8 mouse cellular contexts compared by ENCODE assay signal in the genomic region with DNA sequence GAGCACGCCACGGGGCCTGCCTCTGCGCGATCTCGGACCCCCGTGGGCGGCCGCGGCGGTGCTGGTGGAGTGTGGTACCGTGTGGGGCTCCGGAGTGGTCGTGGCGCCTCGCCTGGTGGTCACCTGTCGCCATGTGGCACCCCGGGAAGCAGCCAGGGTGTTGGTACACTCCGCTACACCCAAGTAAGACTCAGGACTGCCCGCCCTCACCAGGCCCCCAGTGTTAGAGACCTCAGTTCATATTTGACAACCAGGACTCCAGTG. TPM values are rescaled to one million over a fixed set of nuclear protein-coding genes. Genes with fewer than 3 reads are reported as not detected.
DNase-seq lines count a peak whose midpoint lies in the region; ATAC-seq and TF ChIP-seq lines count a peak whose summit lies in the region.

No protein-coding gene starts in this region.

- H3K27ac ChIP-seq in kidney, embryonic 16.5 days (ENCODE audit: low read length) = no peak overlapping the region; the same call in 1 of the 2 replicates
- H3K27ac ChIP-seq in embryonic facial prominence, embryonic 10.5 days (replicated peaks) = peak overlapping the region; percentile 75
- H3K27ac ChIP-seq in hindbrain, postnatal 0 days = no peak overlapping the region
- H3K27ac ChIP-seq in midbrain, embryonic 15.5 days = no peak overlapping the region

- peaks cover 27% of the 10 kb centered on the region for H3K36me3 ChIP-seq in kidney, embryonic 16.5 days (ENCODE audit: insufficient read depth, low read length)
- peaks cover 56% of the 10 kb centered on the region for H3K36me3 ChIP-seq in embryonic facial prominence, embryonic 10.5 days (replicated peaks)
- H3K36me3 ChIP-seq in hindbrain, postnatal 0 days (ENCODE audit: insufficient read depth, low read length) = peaks cover 14% of the 10 kb centered on the region; the same call in 1 of the 2 replicates
- H3K36me3 ChIP-seq in midbrain, embryonic 15.5 days (replicated peaks) = peaks cover 16% of the 10 kb centered on the region; the same call in 1 of the 2 replicates

- H3K9me3 ChIP-seq in kidney, embryonic 16.5 days (ENCODE audit: low read length) = no peaks in the 10 kb centered on the region
- no peaks in the 10 kb centered on the region for H3K9me3 ChIP-seq in embryonic facial prominence, embryonic 10.5 days
- no peaks in the 10 kb centered on the region for H3K9me3 ChIP-seq in hindbrain, postnatal 0 days (ENCODE audit: low read length)
- no peaks in the 10 kb centered on the region for H3K9me3 ChIP-seq in midbrain, embryonic 15.5 days

- no peak for DNase-seq in kidney, postnatal 36 days
- no peak for DNase-seq in embryonic facial prominence, embryonic 10.5 days (ENCODE audit: low spot score)
- DNase-seq in hindbrain, postnatal 0 days (ENCODE audit: low spot score) = no peak
- DNase-seq in spleen, adult 18-20 months = no peak
- DNase-seq in layer of hippocampus, adult 8-10 months (ENCODE audit: low spot score in 2 of 2) = no peak

- TF ChIP-seq CTCF in hindbrain, postnatal 0 days (IDR thresholded peaks at IDR 0.05; ENCODE audit: low read depth) = no peak

- 8% methylated on average over 19 of the region's 19 CpGs for WGBS in kidney, embryonic 16.5 days
- 8% methylated on average over 19 of the region's 19 CpGs for WGBS in embryonic facial prominence, embryonic 10.5 days
- 13% methylated on average over 19 of the region's 19 CpGs for WGBS in hindbrain, postnatal 0 days
- WGBS in midbrain, embryonic 15.5 days = 12% methylated on average over 19 of the region's 19 CpGs

- peak overlapping the region; percentile 77 for H3K9ac ChIP-seq in kidney, embryonic 16.5 days (replicated peaks; ENCODE audit: low read length)
- H3K9ac ChIP-seq in hindbrain, postnatal 0 days (replicated peaks; ENCODE audit: low read length) = peak overlapping the region; percentile 70
- peak overlapping the region; percentile 83 for H3K9ac ChIP-seq in midbrain, embryonic 15.5 days

- H3K4me3 ChIP-seq in kidney, embryonic 16.5 days (ENCODE audit: low read length) = peak overlapping the region; percentile 83
- H3K4me3 ChIP-seq in embryonic facial prominence, embryonic 10.5 days = peak overlapping the region; percentile 99
- H3K4me3 ChIP-seq in hindbrain, postnatal 0 days (ENCODE audit: low read length) = peak overlapping the region; percentile 78
- H3K4me3 ChIP-seq in midbrain, embryonic 15.5 days = peak overlapping the region; percentile 80

- no peaks in the 10 kb centered on the region for H3K27me3 ChIP-seq in kidney, embryonic 16.5 days (ENCODE audit: insufficient read depth, low read length)
- H3K27me3 ChIP-seq in embryonic facial prominence, embryonic 10.5 days (replicated peaks; ENCODE audit: low read depth, poor library complexity, severe bottlenecking) = no peaks in the 10 kb centered on the region
- H3K27me3 ChIP-seq in hindbrain, postnatal 0 days (ENCODE audit: insufficient read depth, low read length) = no peaks in the 10 kb centered on the region
- no peaks in the 10 kb centered on the region for H3K27me3 ChIP-seq in midbrain, embryonic 15.5 days (replicated peaks)

- H3K4me2 ChIP-seq in kidney, embryonic 16.5 days (replicated peaks; ENCODE audit: low read depth, low read length) = peak overlapping the region; percentile 98
- H3K4me2 ChIP-seq in hindbrain, postnatal 0 days (ENCODE audit: low read depth, low read length) = peak overlapping the region; percentile 91
- peak overlapping the region; percentile 100 for H3K4me2 ChIP-seq in midbrain, embryonic 15.5 days

- H3K4me1 ChIP-seq in kidney, embryonic 16.5 days (ENCODE audit: insufficient read depth, low read length) = peaks cover 14% of the 10 kb centered on the region
- peaks cover 24% of the 10 kb centered on the region for H3K4me1 ChIP-seq in embryonic facial prominence, embryonic 10.5 days
- H3K4me1 ChIP-seq in hindbrain, postnatal 0 days (ENCODE audit: insufficient read depth, low read length) = peaks cover 13% of the 10 kb centered on the region
- H3K4me1 ChIP-seq in midbrain, embryonic 15.5 days = peaks cover 29% of the 10 kb centered on the region

- ATAC-seq in kidney, embryonic 16.5 days (ENCODE audit: low FRiP score, low TSS enrichment) = no peak
- ATAC-seq in hindbrain, postnatal 0 days = no peak
- ATAC-seq in midbrain, embryonic 15.5 days (replicated peaks) = no peak
- no peak for ATAC-seq in megakaryocyte progenitor cell, adult 5-6 weeks (replicated peaks; ENCODE audit: poor library complexity)

RNA-seq across cellular contexts. Expression of a gene that starts 1.2 kb away (rescaled TPM):
- polyA plus RNA-seq in kidney, embryonic 16.5 days (2015; fragmentation: Nextera tagmentation; extraction: Ambion mirVana) = 31.2 and 37.0 TPM in 2 replicates
- 29.4 and 31.2 TPM in 2 replicates for polyA plus RNA-seq in embryonic facial prominence, embryonic 10.5 days (2016; fragmentation: Nextera tagmentation; extraction: Ambion mirVana)
- 70.5 and 84.8 TPM in 2 replicates for total RNA-seq in hindbrain, postnatal 0 days (2014; rRNA removed)
- 31.8 and 32.2 TPM in 2 replicates for polyA plus RNA-seq in hindbrain, postnatal 0 days (2015; fragmentation: Nextera tagmentation; extraction: Ambion mirVana)
- polyA plus RNA-seq in midbrain, embryonic 15.5 days (2015; fragmentation: Nextera tagmentation; extraction: Ambion mirVana) = 31.1 and 32.9 TPM in 2 replicates
- total RNA-seq in megakaryocyte progenitor cell, adult 5-6 weeks (2015) = 19.0 and 19.7 TPM in 2 replicates
- total RNA-seq in megakaryocyte progenitor cell, adult 5-6 weeks (2017) = 19.9 and 22.7 TPM in 2 replicates
- 10 to 100 TPM; 20.2 to 22.9 (median 20.8) TPM for total RNA-seq in layer of hippocampus, adult 8-10 months (2022)

RNA-seq across cellular contexts. Expression of a gene that starts 16.4 kb away (rescaled TPM):
- 247 and 260 TPM in 2 replicates for polyA plus RNA-seq in kidney, embryonic 16.5 days (2015; fragmentation: Nextera tagmentation; extraction: Ambion mirVana)
- 217 and 224 TPM in 2 replicates for polyA plus RNA-seq in embryonic facial prominence, embryonic 10.5 days (2016; fragmentation: Nextera tagmentation; extraction: Ambion mirVana)
- 125 and 133 TPM in 2 replicates for total RNA-seq in hindbrain, postnatal 0 days (2014; rRNA removed)
- polyA plus RNA-seq in hindbrain, postnatal 0 days (2015; fragmentation: Nextera tagmentation; extraction: Ambion mirVana) = 188 and 189 TPM in 2 replicates
- polyA plus RNA-seq in midbrain, embryonic 15.5 days (2015; fragmentation: Nextera tagmentation; extraction: Ambion mirVana) = 199 and 206 TPM in 2 replicates
- total RNA-seq in megakaryocyte progenitor cell, adult 5-6 weeks (2015) = 81.2 and 88.9 TPM in 2 replicates
- 98.0 and 113 TPM in 2 replicates for total RNA-seq in megakaryocyte progenitor cell, adult 5-6 weeks (2017)
- 100 to 1,000 TPM; 118 to 126 (median 121) TPM for total RNA-seq in layer of hippocampus, adult 8-10 months (2022)

RNA-seq across cellular contexts. Expression of a gene that starts 18.6 kb away (rescaled TPM):
- 24.3 and 28.0 TPM in 2 replicates for polyA plus RNA-seq in kidney, embryonic 16.5 days (2015; fragmentation: Nextera tagmentation; extraction: Ambion mirVana)
- 8.2 and 11.8 TPM in 2 replicates for polyA plus RNA-seq in embryonic facial prominence, embryonic 10.5 days (2016; fragmentation: Nextera tagmentation; extraction: Ambion mirVana)
- total RNA-seq in hindbrain, postnatal 0 days (2014; rRNA removed) = 21.0 and 28.4 TPM in 2 replicates
- 14.5 and 14.6 TPM in 2 replicates for polyA plus RNA-seq in hindbrain, postnatal 0 days (2015; fragmentation: Nextera tagmentation; extraction: Ambion mirVana)
- 12.0 and 14.0 TPM in 2 replicates for polyA plus RNA-seq in midbrain, embryonic 15.5 days (2015; fragmentation: Nextera tagmentation; extraction: Ambion mirVana)
- total RNA-seq in megakaryocyte progenitor cell, adult 5-6 weeks (2015) = 1.2 and 1.3 TPM in 2 replicates
- 3.7 and 4.4 TPM in 2 replicates for total RNA-seq in megakaryocyte progenitor cell, adult 5-6 weeks (2017)
- total RNA-seq in layer of hippocampus, adult 8-10 months (2022) = 10 to 100 TPM in 1 of 4 experiments, 1 to 10 TPM in 3; 9.4 to 11.2 (median 9.4) TPM

RNA-seq across cellular contexts. Expression of a gene that starts 48.1 kb away (rescaled TPM):
- polyA plus RNA-seq in kidney, embryonic 16.5 days (2015; fragmentation: Nextera tagmentation; extraction: Ambion mirVana) = 179 and 180 TPM in 2 replicates
- 345 and 369 TPM in 2 replicates for polyA plus RNA-seq in embryonic facial prominence, embryonic 10.5 days (2016; fragmentation: Nextera tagmentation; extraction: Ambion mirVana)
- total RNA-seq in hindbrain, postnatal 0 days (2014; rRNA removed) = 66.9 and 80.6 TPM in 2 replicates
- 185 and 186 TPM in 2 replicates for polyA plus RNA-seq in hindbrain, postnatal 0 days (2015; fragmentation: Nextera tagmentation; extraction: Ambion mirVana)
- 209 and 210 TPM in 2 replicates for polyA plus RNA-seq in midbrain, embryonic 15.5 days (2015; fragmentation: Nextera tagmentation; extraction: Ambion mirVana)
- total RNA-seq in megakaryocyte progenitor cell, adult 5-6 weeks (2015) = 94.9 and 95.4 TPM in 2 replicates
- total RNA-seq in megakaryocyte progenitor cell, adult 5-6 weeks (2017) = 139 and 176 TPM in 2 replicates
- 100 to 1,000 TPM in 3 of 4 experiments, 10 to 100 TPM in 1; 98.3 to 113 (median 102) TPM for total RNA-seq in layer of hippocampus, adult 8-10 months (2022)
